Mouse (Mus musculus) stomach, embryonic 15.5 days (tissue): ENCODE data around the gene Fam78b. TPM values are rescaled to one million over a fixed set of nuclear protein-coding genes. Genes with fewer than 3 reads are reported as not detected.

Source experiments
- ATAC-seq: fragments of 200-750 bp; cut with Nextera tagmentation; 2 replicates; pipeline ENCODE4 v1.8.0; 2017; ENCODE audit warnings: low read depth, moderate number of reproducible peaks, moderate TSS enrichment; ENCODE audit not compliant: insufficient read depth, low FRiP score
- H3K27ac ChIP-seq: fragments of 300-500 bp; sonication (generic); 2 replicates; pipeline ENCODE4 v1.5.1; 2015; ENCODE audit warnings: mild to moderate bottlenecking, inconsistent platforms
- H3K27me3 ChIP-seq: fragments of 300-500 bp; sonication (generic); replicated peaks from 2 replicates; pipeline ENCODE4 v1.6.1; 2015; ENCODE audit warnings: inconsistent platforms
- H3K36me3 ChIP-seq: fragments of 300-500 bp; sonication (generic); 2 replicates; pipeline ENCODE4 v1.6.1; 2015; ENCODE audit warnings: inconsistent platforms
- H3K4me1 ChIP-seq: fragments of 300-500 bp; sonication (generic); 2 replicates; pipeline ENCODE4 v1.6.1; 2015; ENCODE audit warnings: inconsistent platforms
- H3K4me2 ChIP-seq: fragments of 300-500 bp; sonication (generic); 2 replicates; pipeline ENCODE4 v1.6.1; 2015; ENCODE audit warnings: mild to moderate bottlenecking, inconsistent platforms
- H3K4me3 ChIP-seq: fragments of 300-500 bp; sonication (generic); replicated peaks from 2 replicates; pipeline ENCODE4 v1.5.1; 2015; ENCODE audit warnings: inconsistent platforms
- H3K9ac ChIP-seq: fragments of 300-500 bp; sonication (generic); 2 replicates; pipeline ENCODE4 v1.6.1; 2015; ENCODE audit warnings: inconsistent platforms
- H3K9me3 ChIP-seq: fragments of 300-500 bp; sonication (generic); 2 replicates; pipeline ENCODE4 v1.6.1; 2016; ENCODE audit warnings: inconsistent platforms
- WGBS: fragments of 180-500 bp; shearing (Covaris S2); methylation state at CpG from one replicate; pipeline ENCODE4 v1.1.7; 2015; 5-methylcytosine and 5-hydroxymethylcytosine counted together
- polyA plus RNA-seq: library from polyadenylated mRNA; unstranded; fragments of >200 nt; fragmentation: Nextera tagmentation; extraction: Ambion mirVana; gene quantifications from 2 replicates; pipeline ENCODE4 v1.2.1, GENCODE M21; 2015

Fam78b gene
- polyA plus RNA-seq, 1 experiment from 2014 or later: 1.2 TPM

GRCm38 (mm10) chr1:167135748-167136147, 134.5 kb downstream of the Fam78b start:
- WGBS: 85% methylated on average over 5 of the region's 5 CpGs
- Histone ChIP-seq H3K36me3 (no peaks in the 10 kb centered on the region), H3K4me1 (no peaks in the 10 kb centered on the region), H3K27ac (no peak overlapping the region), H3K9me3 (no peaks in the 10 kb centered on the region), H3K4me2 (no peak overlapping the region), H3K9ac (no peak overlapping the region), H3K4me3 (no peak overlapping the region), H3K27me3 (no peaks in the 10 kb centered on the region)
- ATAC-seq: no peak
